Mouse (Mus musculus) limb, embryonic 11.5 days (tissue): ENCODE data around the gene Prkca. TPM values are rescaled to one million over a fixed set of nuclear protein-coding genes. Genes with fewer than 3 reads are reported as not detected.
"Not testable (repeated sequence)": the region's sequence is repeated elsewhere in the genome, so short reads cannot be mapped to it uniquely, and the experiment has no call there.

Experiments used
- ATAC-seq: fragments of 200-750 bp; cut with Nextera tagmentation; 2 replicates; pipeline ENCODE4 v1.8.0; 2017; ENCODE audit warnings: low read depth; ENCODE audit not compliant: insufficient number of reproducible peaks, low FRiP score, low TSS enrichment
- DNase-seq: peaks from one replicate; pipeline ENCODE4 v3.0.0-alpha.2; 2015; ENCODE audit warnings: low spot score
- H3K27ac ChIP-seq: fragments of 300-500 bp; sonication (generic); replicated peaks from 2 replicates; pipeline ENCODE4 v1.5.1; 2014; ENCODE audit warnings: low read depth, mild to moderate bottlenecking, low read length
- H3K27me3 ChIP-seq: fragments of 300-500 bp; sonication (generic); 2 replicates; pipeline ENCODE4 v1.6.1; 2014; ENCODE audit warnings: mild to moderate bottlenecking, low read length, mixed read lengths; ENCODE audit not compliant: control insufficient read depth, insufficient read depth
- H3K36me3 ChIP-seq: fragments of 300-500 bp; sonication (generic); 2 replicates; pipeline ENCODE4 v1.6.1; 2014; ENCODE audit warnings: mild to moderate bottlenecking, low read length, moderate library complexity, mixed read lengths; ENCODE audit not compliant: control insufficient read depth, insufficient read depth
- H3K4me1 ChIP-seq: fragments of 300-500 bp; sonication (generic); 2 replicates; pipeline ENCODE4 v1.6.1; 2014; ENCODE audit warnings: low read length, mixed read lengths; ENCODE audit not compliant: control insufficient read depth, insufficient read depth
- H3K4me2 ChIP-seq: fragments of 300-500 bp; sonication (generic); 2 replicates; pipeline ENCODE4 v1.6.1; 2014; ENCODE audit warnings: low read depth, mild to moderate bottlenecking, moderate library complexity; ENCODE audit not compliant: severe bottlenecking
- H3K4me3 ChIP-seq: fragments of 300-500 bp; sonication (generic); 2 replicates; pipeline ENCODE4 v1.5.1; 2014; ENCODE audit warnings: low read depth, low read length
- H3K9ac ChIP-seq: fragments of 300-500 bp; sonication (generic); 2 replicates; pipeline ENCODE4 v1.6.1; 2014; ENCODE audit warnings: mild to moderate bottlenecking, low read length
- H3K9me3 ChIP-seq: fragments of 300-500 bp; sonication (generic); 2 replicates; pipeline ENCODE4 v1.6.1; 2016; ENCODE audit warnings: low read length; ENCODE audit not compliant: control insufficient read depth
- WGBS: fragments of 180-500 bp; shearing (Covaris S2); extraction: QIAGEN DNeasy Blood & Tissue Kit; methylation state at CpG from one replicate; pipeline ENCODE4 v1.1.7; 2014; 5-methylcytosine and 5-hydroxymethylcytosine counted together
- polyA plus RNA-seq: library from polyadenylated mRNA; unstranded; fragments of >200 nt; fragmentation: Nextera tagmentation; extraction: Ambion mirVana; gene quantifications from 2 replicates; pipeline ENCODE4 v1.2.1, GENCODE M21; 2014

Prkca gene
- polyA plus RNA-seq, 1 experiment from 2014 or later = 6.3 TPM

GRCm38 (mm10) chr11:108093248-108093647 lies 250.5 kb downstream of the Prkca start:
- 88% methylated on average over 4 of the region's 4 CpGs for WGBS
- H3K27ac ChIP-seq = no peak overlapping the region

GRCm38 (mm10) chr11:108091238-108091637 lies 252.5 kb downstream of the Prkca start:
- Histone ChIP-seq H3K9me3 (no peaks in the 10 kb centered on the region), H3K4me3 (no peak overlapping the region), H3K36me3 (no peaks in the 10 kb centered on the region), H3K27ac (no peak overlapping the region), H3K4me2 (no peak overlapping the region), H3K27me3 (no peaks in the 10 kb centered on the region), H3K4me1 (no peaks in the 10 kb centered on the region), H3K9ac (no peak overlapping the region)
- ATAC-seq = no peak
- 91% methylated on average over 3 of the region's 3 CpGs for WGBS
- no peak for DNase-seq

More at GRCm38 (mm10) chr11:108093248-108093647, 250.5 kb downstream of the Prkca start:
- no peaks in the 10 kb centered on the region for H3K9me3 ChIP-seq
- no peaks in the 10 kb centered on the region for H3K27me3 ChIP-seq
- no peak for DNase-seq
- H3K4me3 ChIP-seq = no peak overlapping the region
- no peaks in the 10 kb centered on the region for H3K4me1 ChIP-seq
- H3K4me2 ChIP-seq = no peak overlapping the region
- no peak overlapping the region for H3K9ac ChIP-seq
- ATAC-seq = no peak
- H3K36me3 ChIP-seq = no peaks in the 10 kb centered on the region

GRCm38 (mm10) chr11:108090706-108091105 lies 253.0 kb downstream of the Prkca start:
- Histone ChIP-seq H3K36me3 (no peaks in the 10 kb centered on the region), H3K4me3 (no peak overlapping the region), H3K4me2 (no peak overlapping the region), H3K4me1 (no peaks in the 10 kb centered on the region), H3K27ac (no peak overlapping the region), H3K9me3 (no peaks in the 10 kb centered on the region), H3K27me3 (no peaks in the 10 kb centered on the region), H3K9ac (no peak overlapping the region)
- DNase-seq (no peak), ATAC-seq (no peak)
- 72% methylated on average over 8 of the region's 8 CpGs for WGBS

- 94% methylated on average over 5 of the region's 5 CpGs for WGBS
- DNase-seq = no peak
Observed at GRCm38 (mm10) chr11:108088063-108088462, 255.7 kb downstream of the Prkca start.

GRCm38 (mm10) chr11:108087105-108087700 lies 256.5 kb downstream of the Prkca start:
- H3K27ac ChIP-seq, H3K9ac ChIP-seq, H3K27me3 ChIP-seq, H3K4me3 ChIP-seq, ATAC-seq, H3K4me1 ChIP-seq, H3K4me2 ChIP-seq, H3K36me3 ChIP-seq, DNase-seq, H3K9me3 ChIP-seq: not testable (repeated sequence)
- WGBS = 87% methylated on average over 1 of the region's 1 CpGs

More at GRCm38 (mm10) chr11:108088063-108088462, 255.7 kb downstream of the Prkca start:
- Histone ChIP-seq H3K9me3 (no peaks in the 10 kb centered on the region), H3K27ac (no peak overlapping the region), H3K36me3 (no peaks in the 10 kb centered on the region), H3K27me3 (no peaks in the 10 kb centered on the region), H3K4me3 (no peak overlapping the region), H3K9ac (no peak overlapping the region), H3K4me2 (no peak overlapping the region), H3K4me1 (no peaks in the 10 kb centered on the region)
- no peak for ATAC-seq

- H3K36me3 ChIP-seq = no peaks in the 10 kb centered on the region
- no peak overlapping the region for H3K27ac ChIP-seq
- no peaks in the 10 kb centered on the region for H3K27me3 ChIP-seq
- H3K9ac ChIP-seq = no peak overlapping the region
- no peak overlapping the region for H3K4me3 ChIP-seq
- ATAC-seq = no peak
- H3K9me3 ChIP-seq = no peaks in the 10 kb centered on the region
- no peak for DNase-seq
- H3K4me1 ChIP-seq = no peaks in the 10 kb centered on the region
- no peak overlapping the region for H3K4me2 ChIP-seq
Observed at GRCm38 (mm10) chr11:108082673-108083072, 261.1 kb downstream of the Prkca start.

GRCm38 (mm10) chr11:108079946-108080650 lies 263.6 kb downstream of the Prkca start:
- ATAC-seq = no peak
- no peak overlapping the region for H3K4me3 ChIP-seq
- no peaks in the 10 kb centered on the region for H3K4me1 ChIP-seq
- H3K36me3 ChIP-seq = no peaks in the 10 kb centered on the region
- WGBS = 86% methylated on average over 5 of the region's 5 CpGs
- no peaks in the 10 kb centered on the region for H3K9me3 ChIP-seq
- no peaks in the 10 kb centered on the region for H3K27me3 ChIP-seq
- no peak overlapping the region for H3K4me2 ChIP-seq
- H3K9ac ChIP-seq = no peak overlapping the region
- DNase-seq = no peak
- no peak overlapping the region for H3K27ac ChIP-seq

- Histone ChIP-seq H3K9ac (no peak overlapping the region), H3K4me1 (no peaks in the 10 kb centered on the region), H3K9me3 (no peaks in the 10 kb centered on the region), H3K27me3 (no peaks in the 10 kb centered on the region), H3K36me3 (no peaks in the 10 kb centered on the region), H3K4me3 (no peak overlapping the region), H3K4me2 (no peak overlapping the region), H3K27ac (no peak overlapping the region)
- 94% methylated on average over 5 of the region's 5 CpGs for WGBS
- ATAC-seq = no peak
- no peak for DNase-seq
Observed at GRCm38 (mm10) chr11:108079454-108079853, 264.3 kb downstream of the Prkca start.
